Mouse (Mus musculus) intestine, postnatal 0 days (tissue): Measurements from ENCODE around the gene Slc51b. TPM values are rescaled to one million over a fixed set of nuclear protein-coding genes. Genes with fewer than 3 reads are reported as not detected.

Experiments used
- ATAC-seq: fragments of 200-750 bp; cut with Nextera tagmentation; 2 replicates; pipeline ENCODE4 v1.8.0; 2017; ENCODE audit warnings: mild to moderate bottlenecking, moderate TSS enrichment, moderate library complexity
- H3K27ac ChIP-seq: fragments of 300-500 bp; sonication (generic); 2 replicates; pipeline ENCODE4 v1.5.1; 2014; ENCODE audit warnings: mild to moderate bottlenecking, low read depth, low read length, moderate library complexity
- H3K27me3 ChIP-seq: fragments of 300-500 bp; sonication (generic); replicated peaks from 2 replicates; pipeline ENCODE4 v1.6.1; 2014; ENCODE audit warnings: low read length, mixed read lengths; ENCODE audit not compliant: control insufficient read depth, insufficient read depth
- H3K36me3 ChIP-seq: fragments of 300-500 bp; sonication (generic); 2 replicates; pipeline ENCODE4 v1.6.1; 2014; ENCODE audit warnings: mild to moderate bottlenecking, moderate library complexity; ENCODE audit not compliant: control insufficient read depth, insufficient read depth
- H3K4me1 ChIP-seq: fragments of 300-500 bp; sonication (generic); replicated peaks from 2 replicates; pipeline ENCODE4 v1.6.1; 2014; ENCODE audit warnings: antibody characterized with exemption, low read length, mixed read lengths; ENCODE audit not compliant: control insufficient read depth, insufficient read depth
- H3K4me2 ChIP-seq: fragments of 300-500 bp; sonication (generic); replicated peaks from 2 replicates; pipeline ENCODE4 v1.6.1; 2014; ENCODE audit warnings: low read depth, mild to moderate bottlenecking, moderate library complexity
- H3K4me3 ChIP-seq: fragments of 300-500 bp; sonication (generic); 2 replicates; pipeline ENCODE4 v1.5.1; 2014; ENCODE audit warnings: low read depth, low read length
- H3K9ac ChIP-seq: fragments of 300-500 bp; sonication (generic); 2 replicates; pipeline ENCODE4 v1.6.1; 2014; ENCODE audit warnings: mild to moderate bottlenecking, low read depth, low read length
- H3K9me3 ChIP-seq: fragments of 300-500 bp; sonication (generic); 2 replicates; pipeline ENCODE4 v1.6.1; 2016; ENCODE audit warnings: mixed run types; ENCODE audit not compliant: control insufficient read depth
- CTCF ChIP-seq: sonication (generic); IDR thresholded peaks from 2 replicates; pipeline ENCODE4 v1.5.1; 2016; ENCODE audit warnings: low read depth, mild to moderate bottlenecking, control low read depth, antibody characterized with exemption, moderate library complexity
- WGBS: fragments of 180-500 bp; shearing (Covaris S2); extraction: QIAGEN DNeasy Blood & Tissue Kit; methylation state at CpG from one replicate; pipeline ENCODE4 v1.1.7; 2014; 5-methylcytosine and 5-hydroxymethylcytosine counted together
- polyA plus RNA-seq: library from polyadenylated mRNA; unstranded; fragments of >200 nt; fragmentation: Nextera tagmentation; extraction: Ambion mirVana; gene quantifications from 2 replicates; pipeline ENCODE4 v1.2.1, GENCODE M21; 2015

Slc51b gene
- polyA plus RNA-seq, 1 experiment from 2014 or later: 261 TPM

- TF ChIP-seq CTCF: peak; percentile 69
- Histone ChIP-seq H3K9me3 (no peaks in the 10 kb centered on the region), H3K27ac (no peak overlapping the region), H3K4me1 (no peaks in the 10 kb centered on the region), H3K4me3 (no peak overlapping the region), H3K9ac (no peak overlapping the region), H3K36me3 (no peaks in the 10 kb centered on the region; the same call in 1 of the 2 replicates), H3K4me2 (no peak overlapping the region), H3K27me3 (no peaks in the 10 kb centered on the region)
- 68% methylated on average over 5 of the region's 5 CpGs for WGBS
- ATAC-seq: no peak
Measured at GRCm38 (mm10) chr9:65434140-65434539, 11.4 kb upstream of the Slc51b start.

- peak; percentile 92 for TF ChIP-seq CTCF
- 0 out of 2 replicates have a peak, but pooled peaks have one; percentile 20 for ATAC-seq
- Histone ChIP-seq H3K27me3 (no peaks in the 10 kb centered on the region), H3K4me3 (no peak overlapping the region), H3K4me2 (no peak overlapping the region), H3K9me3 (no peaks in the 10 kb centered on the region), H3K4me1 (no peaks in the 10 kb centered on the region), H3K36me3 (no peaks in the 10 kb centered on the region), H3K27ac (no peak overlapping the region), H3K9ac (no peak overlapping the region)
- under 1% methylated on average over 3 of the region's 3 CpGs for WGBS
Measured at GRCm38 (mm10) chr9:65432236-65432635, 9.5 kb upstream of the Slc51b start.

GRCm38 (mm10) chr9:65430921-65431320 is 8.2 kb upstream of the Slc51b start:
- no peaks in the 10 kb centered on the region for H3K36me3 ChIP-seq
- no peaks in the 10 kb centered on the region for H3K4me1 ChIP-seq
- WGBS: 92% methylated on average over 5 of the region's 5 CpGs
- TF ChIP-seq CTCF: no peak
- no peak overlapping the region for H3K4me3 ChIP-seq
- no peak for ATAC-seq
- H3K9me3 ChIP-seq: no peaks in the 10 kb centered on the region
- no peak overlapping the region for H3K27ac ChIP-seq
- H3K4me2 ChIP-seq: no peak overlapping the region
- no peaks in the 10 kb centered on the region for H3K27me3 ChIP-seq
- H3K9ac ChIP-seq: no peak overlapping the region

- TF ChIP-seq CTCF: no peak
- Histone ChIP-seq H3K4me2 (no peak overlapping the region), H3K9me3 (no peaks in the 10 kb centered on the region), H3K4me1 (no peaks in the 10 kb centered on the region), H3K36me3 (no peaks in the 10 kb centered on the region), H3K9ac (no peak overlapping the region), H3K4me3 (no peak overlapping the region), H3K27ac (no peak overlapping the region), H3K27me3 (no peaks in the 10 kb centered on the region)
- ATAC-seq: no peak
Measured at GRCm38 (mm10) chr9:65430401-65430800, 7.6 kb upstream of the Slc51b start.

GRCm38 (mm10) chr9:65428003-65428402 is 5.2 kb upstream of the Slc51b start:
- Histone ChIP-seq H3K4me2 (no peak overlapping the region), H3K27me3 (no peaks in the 10 kb centered on the region), H3K36me3 (no peaks in the 10 kb centered on the region), H3K27ac (peak overlapping the region; percentile 89), H3K4me3 (no peak overlapping the region), H3K9ac (no peak overlapping the region), H3K4me1 (no peaks in the 10 kb centered on the region), H3K9me3 (no peaks in the 10 kb centered on the region)
- no peak; the same call in 1 of the 2 replicates for ATAC-seq
- TF ChIP-seq CTCF: no peak
- WGBS: 66% methylated on average over 5 of the region's 5 CpGs

GRCm38 (mm10) chr9:65427511-65427910 is 4.8 kb upstream of the Slc51b start:
- WGBS: 39% methylated on average over 2 of the region's 2 CpGs
- peak; percentile 40 for ATAC-seq

GRCm38 (mm10) chr9:65424393-65424792 is 1.6 kb upstream of the Slc51b start:
- Histone ChIP-seq H3K9ac (no peak overlapping the region), H3K4me2 (no peak overlapping the region), H3K36me3 (no peaks in the 10 kb centered on the region), H3K9me3 (no peaks in the 10 kb centered on the region), H3K27me3 (no peaks in the 10 kb centered on the region), H3K4me3 (no peak overlapping the region), H3K4me1 (no peaks in the 10 kb centered on the region), H3K27ac (peak overlapping the region; percentile 72)
- 26% methylated on average over 3 of the region's 3 CpGs for WGBS
- no peak for TF ChIP-seq CTCF
- peak; percentile 22 for ATAC-seq

More at GRCm38 (mm10) chr9:65427511-65427910, 4.8 kb upstream of the Slc51b start:
- H3K4me1 ChIP-seq: no peaks in the 10 kb centered on the region
- no peaks in the 10 kb centered on the region for H3K27me3 ChIP-seq
- H3K9ac ChIP-seq: no peak overlapping the region
- no peaks in the 10 kb centered on the region for H3K36me3 ChIP-seq
- no peaks in the 10 kb centered on the region for H3K9me3 ChIP-seq
- no peak overlapping the region for H3K4me3 ChIP-seq
- no peak for TF ChIP-seq CTCF
- peak overlapping the region; percentile 89 for H3K27ac ChIP-seq
- no peak overlapping the region for H3K4me2 ChIP-seq
